Mouse (Mus musculus) right cerebral cortex, adult 2 months (tissue): Measurements from ENCODE around the gene Psmb8.

Experiments
- DNase-seq, 2 experiments: peaks; one replicate each; pipeline ENCODE4 v3.0.0; 2021 to 2022; ENCODE audit warnings: low spot score in 2 of 2

Gene Psmb8

DNA sequence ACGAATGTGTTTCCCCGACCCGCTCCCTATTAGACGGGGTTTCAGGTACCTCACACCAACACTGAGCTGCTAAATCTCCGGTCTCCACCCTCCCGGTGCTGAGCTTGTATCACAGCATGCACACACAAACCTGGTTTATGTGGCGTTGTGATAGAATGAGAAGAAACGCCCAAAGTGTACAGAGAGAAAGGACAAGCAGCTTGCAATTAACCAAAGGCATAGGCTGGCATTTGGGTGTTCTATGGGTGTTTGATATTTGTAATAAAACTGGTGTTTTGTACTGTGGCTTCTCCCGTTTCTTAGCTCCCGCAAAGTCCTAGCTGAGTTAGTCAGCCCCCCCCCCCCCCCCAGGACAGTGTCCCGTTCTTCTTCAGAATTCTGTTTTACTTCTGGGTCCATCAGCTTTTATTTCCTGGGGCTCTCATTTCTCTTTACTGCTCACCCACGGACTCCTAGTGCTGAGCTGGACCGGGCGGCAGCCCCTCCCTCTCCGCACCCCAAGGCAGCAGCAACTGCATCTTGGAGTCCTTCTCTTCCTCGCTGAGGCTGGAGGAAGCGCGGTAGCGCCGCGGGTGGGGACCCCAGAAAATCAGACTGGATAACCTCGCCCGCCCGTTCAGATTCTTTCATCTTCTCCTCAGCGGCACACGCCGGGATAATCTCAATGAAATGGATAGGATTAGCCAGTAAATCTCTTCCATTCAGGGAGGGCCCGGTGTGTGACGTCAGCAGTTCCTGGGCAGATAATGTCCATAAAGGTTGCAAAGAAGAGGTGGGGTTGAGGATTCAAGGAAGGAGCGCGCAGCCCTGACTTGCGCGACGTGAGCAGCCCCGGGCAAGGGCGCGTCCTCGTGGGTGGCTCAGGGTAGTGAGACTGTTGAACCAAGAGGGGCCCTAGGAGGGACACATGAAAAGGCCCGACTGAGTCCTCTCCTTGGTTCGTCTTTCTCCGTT lies at the start of gene Psmb8:
Gene Psmb8 (plus strand): TSS at position 781 of the 954 bp plus-strand sequence.
- peak; percentile 90 to 92 for DNase-seq

- peak; percentile 59 to 61 for DNase-seq
These were observed 44.6 kb upstream of the Psmb8 start, which contains the start of gene H2-DMb1 for GRCm38 (mm10) chr17:34152923-34153322. Gene H2-DMb1 (plus strand): TSS chr17:34153072.

- no peak for DNase-seq
These were observed 42.0 kb upstream of the Psmb8 start for GRCm38 (mm10) chr17:34155534-34155933.

- peak in 1 of 2 experiments; percentile 8 for DNase-seq
These were observed 33.2 kb upstream of the Psmb8 start for GRCm38 (mm10) chr17:34164202-34164895.

GRCm38 (mm10) chr17:34165033-34165730 lies 32.3 kb upstream of the Psmb8 start:
- no peak for DNase-seq

DNA sequence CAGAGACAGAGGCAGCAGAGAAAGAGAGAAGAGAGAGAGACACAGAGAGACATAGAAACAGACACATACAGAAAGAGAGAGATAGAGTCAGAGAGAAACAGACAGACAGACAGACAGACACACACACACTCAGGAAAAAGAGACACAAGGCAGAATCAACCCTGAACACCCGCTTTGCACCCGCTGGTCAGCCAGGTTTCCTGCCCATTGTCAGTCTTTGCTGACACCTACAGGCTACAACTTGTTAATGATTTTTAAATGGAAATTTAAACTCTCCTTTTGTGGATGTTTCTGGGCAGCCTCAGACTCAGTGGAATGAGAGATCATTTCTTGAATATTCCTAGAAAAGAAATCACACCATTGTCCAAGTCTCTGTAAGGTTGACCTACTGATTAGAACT lies 28.2 kb upstream of the Psmb8 start:
- DNase-seq: peak in 1 of 2 experiments; percentile 26

GRCm38 (mm10) chr17:34170487-34170876 lies 27.0 kb upstream of the Psmb8 start:
- DNase-seq: no peak

DNA sequence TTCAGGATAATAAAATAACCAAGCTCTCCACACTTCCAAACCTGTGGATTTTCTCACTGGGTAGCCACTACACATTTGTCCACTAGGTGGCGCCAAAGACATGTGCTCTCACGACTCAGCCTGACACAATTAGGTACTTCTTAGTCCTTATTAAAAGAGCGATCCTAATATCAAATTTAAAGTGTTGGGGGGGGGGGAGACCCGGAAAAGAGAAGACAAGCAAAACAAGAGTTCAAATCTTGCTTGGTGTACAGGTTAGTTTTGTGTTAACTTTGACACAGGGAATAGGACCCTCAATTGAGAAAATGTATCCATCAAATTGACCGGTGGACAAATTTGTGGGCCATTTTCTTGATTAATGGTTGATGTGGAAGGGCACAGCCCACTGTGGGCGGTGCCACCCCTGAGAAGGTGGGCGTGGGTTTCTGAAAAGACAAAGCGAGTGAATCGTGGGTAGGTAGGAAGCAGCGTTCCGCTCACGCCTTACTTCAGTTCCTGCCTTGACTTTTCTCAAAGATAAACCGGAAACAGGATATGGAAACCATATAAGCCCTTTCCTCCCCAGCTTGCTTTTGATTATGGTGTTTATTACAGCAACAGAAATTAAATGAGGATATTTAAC lies 26.5 kb upstream of the Psmb8 start:
- peak; percentile 91 to 92 for DNase-seq

DNA sequence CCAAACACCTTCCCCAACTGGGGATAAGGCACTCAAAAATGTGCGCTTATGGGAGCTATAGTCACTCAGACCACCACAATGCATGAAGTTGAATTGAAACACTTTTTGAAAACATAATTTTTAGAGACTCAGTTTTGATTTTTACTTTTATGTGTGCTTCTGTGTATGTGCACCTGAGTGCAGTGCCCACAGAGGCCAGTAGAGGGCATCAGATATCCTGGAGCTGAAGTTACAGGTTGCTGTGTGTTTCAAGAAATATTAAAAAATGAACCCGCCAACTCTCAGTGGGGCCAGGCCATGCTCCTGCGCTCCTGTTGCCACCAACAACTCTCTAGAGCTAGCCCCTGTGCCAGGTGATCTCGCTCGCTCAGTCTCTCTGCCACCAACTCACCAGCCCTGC lies 25.0 kb upstream of the Psmb8 start:
- DNase-seq: no peak

DNA sequence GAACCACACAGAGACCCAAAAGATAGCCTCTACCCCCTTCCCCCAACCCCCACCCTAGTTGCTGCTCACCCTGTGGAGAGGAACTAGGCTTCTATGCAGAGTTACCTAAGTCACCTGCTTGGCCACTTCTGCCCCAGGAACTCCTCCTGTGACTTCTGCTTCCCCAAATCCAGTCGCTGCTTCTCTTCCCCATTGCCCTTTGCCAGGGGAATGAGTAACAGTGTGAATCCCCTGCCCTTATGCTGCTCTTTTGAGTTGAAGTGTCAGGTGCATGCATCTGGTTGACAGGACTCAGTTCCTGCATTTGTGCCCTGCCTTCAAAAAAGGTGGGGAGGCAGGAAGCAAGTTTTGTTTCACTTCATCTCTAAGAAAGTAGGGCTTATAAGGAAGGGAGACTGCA lies 23.4 kb upstream of the Psmb8 start:
- no peak for DNase-seq

DNA sequence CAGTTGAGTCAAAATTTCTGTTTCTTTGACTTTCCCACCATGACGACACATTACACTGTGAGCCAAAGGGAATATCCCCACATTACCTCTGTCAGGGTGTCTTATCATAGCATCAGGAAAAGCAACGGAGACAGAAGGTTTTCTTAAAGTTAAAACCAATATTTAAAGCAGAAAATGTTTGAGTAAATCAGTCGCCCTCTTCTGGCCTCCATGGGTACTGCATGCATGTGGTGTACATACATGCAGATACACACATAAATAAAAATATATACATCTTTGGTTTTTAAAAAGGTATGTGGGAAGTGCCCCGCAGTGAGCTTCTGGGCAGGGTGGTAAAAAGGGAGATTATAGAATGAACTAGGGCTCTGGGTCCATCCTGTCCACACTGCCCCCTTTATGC lies 20.3 kb upstream of the Psmb8 start:
- DNase-seq: no peak

DNA sequence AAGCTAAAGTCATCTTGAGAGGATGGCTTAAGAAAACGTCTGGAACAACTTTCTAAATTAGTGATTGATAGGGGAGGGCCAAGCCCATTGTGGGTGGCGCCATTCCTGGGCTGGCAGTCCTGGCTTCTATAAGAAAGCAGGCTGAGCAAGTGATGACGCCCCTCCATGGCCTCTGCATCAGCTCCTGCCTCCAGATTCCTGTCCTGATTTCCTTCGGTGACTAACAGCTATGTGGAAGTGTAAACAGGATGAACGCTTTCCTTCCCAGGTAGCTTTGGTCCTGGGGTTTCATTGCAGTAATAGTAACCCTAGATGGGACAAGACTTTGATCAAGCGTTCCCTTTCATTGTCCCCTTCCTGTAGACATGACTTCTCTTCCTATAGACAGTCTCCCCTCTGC lies 18.5 kb upstream of the Psmb8 start:
- no peak for DNase-seq

GRCm38 (mm10) chr17:34179913-34180859 lies 17.3 kb upstream of the Psmb8 start:
- no peak for DNase-seq

DNA sequence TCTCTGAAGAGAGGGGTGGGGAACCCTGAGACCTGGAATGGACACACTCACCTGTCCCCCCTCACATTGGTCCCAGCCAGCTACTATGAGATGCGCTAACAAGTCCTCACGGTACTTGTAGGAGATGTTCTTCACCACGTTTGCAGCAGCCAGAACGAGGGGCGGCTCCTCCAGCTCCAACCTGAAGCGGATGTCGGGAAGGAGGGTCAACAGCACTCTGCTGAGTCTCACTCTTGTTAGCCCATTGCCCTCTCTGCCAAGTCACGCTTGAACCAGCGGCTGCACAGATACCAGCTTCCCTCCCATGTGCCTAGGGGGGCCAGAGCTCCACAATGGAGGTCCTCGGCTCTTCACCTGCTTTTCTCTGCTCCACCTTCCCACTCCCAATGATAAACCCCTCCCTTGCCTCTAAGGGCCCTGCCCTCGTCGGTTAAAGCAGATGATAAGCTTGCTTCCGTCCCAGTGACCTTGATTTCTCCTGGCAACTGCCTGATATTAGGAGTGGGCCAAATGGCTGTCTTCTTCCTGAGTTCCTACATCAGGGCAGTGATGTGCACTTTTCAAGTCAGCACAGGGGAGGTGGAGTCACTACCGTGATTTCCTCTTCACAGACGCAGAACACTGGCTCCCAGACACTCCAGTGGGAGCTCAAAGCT lies 13.8 kb upstream of the Psmb8 start:
- DNase-seq: no peak

DNA sequence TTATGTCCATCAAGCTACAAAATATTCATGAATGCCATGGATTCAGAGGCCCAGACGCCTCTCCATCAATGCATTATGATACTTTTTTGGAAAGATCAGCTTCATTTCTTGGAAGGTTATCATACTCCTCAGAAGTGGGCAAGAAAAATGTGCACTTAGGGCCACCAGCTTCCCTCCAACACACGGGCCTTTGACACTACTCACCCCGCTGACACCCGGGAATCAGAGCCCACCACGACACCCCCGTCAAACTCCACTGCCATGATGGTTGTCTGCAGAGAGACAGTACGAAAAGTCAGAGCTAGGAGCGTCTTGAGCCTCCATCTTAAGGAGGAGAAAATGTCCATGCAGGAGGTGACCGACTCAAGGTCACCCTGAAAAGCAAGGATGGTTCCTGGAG lies 12.0 kb upstream of the Psmb8 start:
- no peak for DNase-seq

GRCm38 (mm10) chr17:34186885-34187260 lies 10.6 kb upstream of the Psmb8 start:
- no peak for DNase-seq

DNA sequence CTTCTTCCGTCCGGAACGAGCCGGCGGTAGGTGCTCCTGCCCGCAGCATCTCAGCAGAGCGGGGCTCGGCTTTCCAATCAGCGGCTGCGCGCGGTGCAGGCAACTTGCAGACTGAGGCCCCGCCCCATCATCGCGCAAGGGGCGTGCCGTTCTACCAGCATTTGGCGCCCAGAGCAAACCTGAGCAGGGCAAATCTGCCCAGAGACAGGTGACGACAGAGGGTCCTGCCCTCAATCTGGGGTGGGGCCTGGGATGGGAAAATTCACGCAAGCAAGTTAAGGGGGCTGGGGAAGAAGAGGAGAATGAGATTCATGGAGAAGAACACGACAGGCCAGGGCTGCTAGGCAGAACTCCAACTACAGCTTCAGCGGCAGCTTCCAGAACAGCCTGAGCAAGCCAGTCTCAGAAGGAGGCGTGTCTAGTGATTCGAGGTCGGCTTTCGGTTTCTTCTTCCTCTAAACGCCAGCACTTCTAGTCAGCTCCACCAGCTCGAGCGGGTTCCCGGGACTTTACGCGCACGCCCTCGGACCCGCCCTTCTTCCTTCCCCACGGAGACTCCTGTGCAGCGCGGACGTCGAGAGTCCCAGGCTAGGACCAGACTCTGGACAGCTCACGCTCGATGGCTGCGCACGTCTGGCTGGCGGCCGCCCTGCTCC lies 10.1 kb upstream of the Psmb8 start, which contains the start of the genes Tap1 and Psmb9:
Gene Tap1 (plus strand): TSS at position 293 of the 656 bp plus-strand sequence.
Gene Psmb9 (minus strand): TSS at position 504 of the 656 bp plus-strand sequence.
- DNase-seq: peak; percentile 96 to 97

GRCm38 (mm10) chr17:34188010-34188409 lies 9.5 kb upstream of the Psmb8 start:
- DNase-seq: no peak

- no peak for DNase-seq
These were observed 8.5 kb upstream of the Psmb8 start for GRCm38 (mm10) chr17:34188986-34189385.
